ENCODE assay signal across 9 mouse cellular contexts in the genomic region with DNA sequence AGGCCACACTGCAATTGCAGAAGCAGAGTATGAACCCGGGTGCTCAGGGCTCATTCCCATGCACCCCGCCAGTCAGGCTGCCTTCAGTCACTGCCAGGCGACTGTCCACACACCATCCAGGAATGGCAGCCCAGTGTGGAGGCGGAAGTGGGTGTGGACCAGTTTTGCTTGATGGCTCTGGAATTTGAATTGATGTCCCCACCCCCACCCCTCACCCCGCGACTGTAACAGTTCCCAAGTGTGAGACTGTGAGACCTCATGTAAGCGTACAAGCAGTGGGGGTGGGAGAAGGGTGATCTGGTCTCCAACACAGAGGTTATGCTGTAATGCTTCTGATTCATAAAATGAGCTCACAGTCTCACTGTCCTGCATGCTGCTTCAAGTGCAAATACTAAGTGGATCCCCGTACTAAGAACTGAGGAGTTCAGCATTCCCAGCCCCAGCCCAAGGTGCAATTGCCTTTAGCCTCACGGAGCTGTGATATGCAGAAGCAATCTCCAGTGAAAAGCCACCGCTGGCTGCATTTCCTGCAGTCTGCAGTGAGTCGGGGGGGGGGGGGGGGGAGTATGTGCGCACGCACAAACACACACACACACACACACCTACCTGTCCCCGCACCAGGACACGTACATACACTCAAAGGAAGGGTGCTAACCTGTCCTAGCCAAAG. TPM values are rescaled to one million over a fixed set of nuclear protein-coding genes. Genes with fewer than 3 reads are reported as not detected.
A peak's percentile ranks its signal among the peaks of the same experiment; 100 is the strongest.
DNase-seq lines count a peak whose midpoint lies in the region; ATAC-seq and TF ChIP-seq lines count a peak whose summit lies in the region.
"Had no signal": no experiment of that assay in that cellular context is flagged by ENCODE, and none has a peak within 500 bp of the region (broad histone marks: within the 10 kb centered on the region; RNA-seq: fewer than 3 reads in every experiment).

No protein-coding gene starts in this region.

- H3K27me3 ChIP-seq in midbrain, embryonic 14.5 days (ENCODE audit: control insufficient read depth, insufficient read depth, low read length): no peaks in the 10 kb centered on the region
- no peaks in the 10 kb centered on the region for H3K27me3 ChIP-seq in midbrain, embryonic 13.5 days
- H3K27me3 ChIP-seq in embryonic facial prominence, embryonic 15.5 days: no peaks in the 10 kb centered on the region

- DNase-seq in midbrain, embryonic 14.5 days: no peak
- peak; percentile 58 for DNase-seq in kidney, postnatal 14 days
- no peak for DNase-seq in gastrocnemius, postnatal 36 days
- DNase-seq in retina, embryonic 14.5 days (ENCODE audit: low spot score): no peak
- DNase-seq: thymus, postnatal 25 days had no signal

- no peak for ATAC-seq in midbrain, embryonic 14.5 days (ENCODE audit: low FRiP score, low TSS enrichment)
- ATAC-seq in midbrain, embryonic 13.5 days: no peak
- no peak for ATAC-seq in embryonic facial prominence, embryonic 15.5 days (ENCODE audit: insufficient number of reproducible peaks, low FRiP score, low TSS enrichment, low read depth)
- ATAC-seq in cerebellum, adult (ENCODE audit: insufficient number of reproducible peaks, low FRiP score, low TSS enrichment): no peak

- peak overlapping the region; percentile 84 for H3K4me2 ChIP-seq in midbrain, embryonic 14.5 days (ENCODE audit: low read length)
- no peak overlapping the region for H3K4me2 ChIP-seq in midbrain, embryonic 13.5 days (replicated peaks)
- peak overlapping the region; percentile 21 for H3K4me2 ChIP-seq in embryonic facial prominence, embryonic 15.5 days (replicated peaks)

- intact Hi-C loops in gastrocnemius, postnatal 36 days (cut with DNase I): no loop called here

- no peak overlapping the region for H3K9ac ChIP-seq in midbrain, embryonic 14.5 days (replicated peaks; ENCODE audit: low read length)
- H3K9ac ChIP-seq in midbrain, embryonic 13.5 days (replicated peaks): no peak overlapping the region
- H3K9ac ChIP-seq in embryonic facial prominence, embryonic 15.5 days: no peak overlapping the region

- TF ChIP-seq CTCF in olfactory bulb, adult 2 months (IDR thresholded peaks at IDR 0.05; ENCODE audit: insufficient read depth, low read depth, low read length): no peak

- no peak for TF ChIP-seq POLR2A in olfactory bulb, adult 2 months (IDR thresholded peaks at IDR 0.05; ENCODE audit: insufficient read depth, low read depth, low read length)

- peaks cover 50% of the 10 kb centered on the region for H3K4me1 ChIP-seq in midbrain, embryonic 14.5 days (ENCODE audit: control insufficient read depth, insufficient read depth, low read length)
- peaks cover 78% of the 10 kb centered on the region for H3K4me1 ChIP-seq in midbrain, embryonic 13.5 days (replicated peaks)
- H3K4me1 ChIP-seq in embryonic facial prominence, embryonic 15.5 days: peaks cover 89% of the 10 kb centered on the region
- peaks cover 54% of the 10 kb centered on the region for H3K4me1 ChIP-seq in olfactory bulb, adult 2 months (ENCODE audit: control insufficient read depth, insufficient read depth, low read length)

- WGBS in midbrain, embryonic 14.5 days: 55% methylated on average over 14 of the region's 15 CpGs
- 55% methylated on average over 11 of the region's 15 CpGs for WGBS in midbrain, embryonic 13.5 days
- 48% methylated on average over 15 of the region's 15 CpGs for whole genome bisulfite sequencing in embryonic facial prominence, embryonic 15.5 days
- 54% methylated on average over 14 of the region's 15 CpGs for WGBS in olfactory bulb, adult 2 months

- H3K4me3 ChIP-seq in midbrain, embryonic 14.5 days (replicated peaks; ENCODE audit: low read depth, low read length): no peak overlapping the region
- no peak overlapping the region for H3K4me3 ChIP-seq in midbrain, embryonic 13.5 days (replicated peaks)
- H3K4me3 ChIP-seq in embryonic facial prominence, embryonic 15.5 days (replicated peaks): no peak overlapping the region
- peak overlapping the region; percentile 3; the same call in 1 of the 2 replicates for H3K4me3 ChIP-seq in olfactory bulb, adult 2 months (ENCODE audit: insufficient read depth, low read depth, low read length)

- no peaks in the 10 kb centered on the region for H3K9me3 ChIP-seq in midbrain, embryonic 14.5 days (ENCODE audit: control insufficient read depth, low read length)
- H3K9me3 ChIP-seq in midbrain, embryonic 13.5 days: no peaks in the 10 kb centered on the region
- no peaks in the 10 kb centered on the region for H3K9me3 ChIP-seq in embryonic facial prominence, embryonic 15.5 days (replicated peaks)

- H3K27ac ChIP-seq in midbrain, embryonic 14.5 days (replicated peaks; ENCODE audit: low read depth, low read length): no peak overlapping the region
- no peak overlapping the region for H3K27ac ChIP-seq in midbrain, embryonic 13.5 days
- no peak overlapping the region for H3K27ac ChIP-seq in embryonic facial prominence, embryonic 15.5 days (replicated peaks)
- H3K27ac ChIP-seq in olfactory bulb, adult 2 months (ENCODE audit: insufficient read depth, low read depth, low read length): no peak overlapping the region

- no peaks in the 10 kb centered on the region for H3K36me3 ChIP-seq in midbrain, embryonic 14.5 days (ENCODE audit: control insufficient read depth, insufficient read depth, low read length)
- no peaks in the 10 kb centered on the region for H3K36me3 ChIP-seq in midbrain, embryonic 13.5 days
- H3K36me3 ChIP-seq in embryonic facial prominence, embryonic 15.5 days: 0 out of 2 replicates have a peak, but pooled peaks cover 8% of the 10 kb centered on the region

RNA-seq across cellular contexts. Expression of a gene that starts 28.4 kb away (rescaled TPM):
- polyA plus RNA-seq in midbrain, embryonic 14.5 days (2014; fragmentation: Nextera tagmentation; extraction: Ambion mirVana): 2.7 and 4.3 TPM in 2 replicates
- polyA plus RNA-seq in midbrain, embryonic 13.5 days (2015; fragmentation: Nextera tagmentation; extraction: Ambion mirVana): 3.6 and 5.2 TPM in 2 replicates
- polyA plus RNA-seq in embryonic facial prominence, embryonic 15.5 days (2015; fragmentation: Nextera tagmentation; extraction: Ambion mirVana): 15.4 and 15.9 TPM in 2 replicates
- not detected in 2 replicates for polyA plus RNA-seq in olfactory bulb, adult 2 months (2012; ENCODE audit: insufficient read depth, insufficient read length, low replicate concordance, missing spikeins)
- total RNA-seq in gastrocnemius, postnatal 36 days (2021): 10 to 100 TPM in 1 of 2 experiments, 1 to 10 TPM in 1; 6.5 to 10.4 TPM

RNA-seq across cellular contexts. Expression of a gene that starts 42.0 kb away (rescaled TPM):
- 5.4 and 6.2 TPM in 2 replicates for polyA plus RNA-seq in midbrain, embryonic 14.5 days (2014; fragmentation: Nextera tagmentation; extraction: Ambion mirVana)
- polyA plus RNA-seq in midbrain, embryonic 13.5 days (2015; fragmentation: Nextera tagmentation; extraction: Ambion mirVana): 5.5 and 6.5 TPM in 2 replicates
- 1.8 and 3.0 TPM in 2 replicates for polyA plus RNA-seq in embryonic facial prominence, embryonic 15.5 days (2015; fragmentation: Nextera tagmentation; extraction: Ambion mirVana)
- polyA plus RNA-seq in olfactory bulb, adult 2 months (2012; ENCODE audit: insufficient read depth, insufficient read length, low replicate concordance, missing spikeins): not detected in 2 replicates
- total RNA-seq in gastrocnemius, postnatal 36 days (2021): under 1 TPM; 0.15 to 0.18 TPM
